Mouse (Mus musculus) layer of hippocampus, postnatal 14 days (tissue): ENCODE measurements around the gene Slc47a2. TPM values are rescaled to one million over a fixed set of nuclear protein-coding genes. Genes with fewer than 3 reads are reported as not detected.
"Not testable (repeated sequence)": the region's sequence is repeated elsewhere in the genome, so short reads cannot be mapped to it uniquely, and the experiment has no call there.

Experiments
- DNase-seq, 2 experiments: peaks; one replicate each; pipeline ENCODE4 v3.0.0; 2021 to 2022; ENCODE audit warnings: low spot score in 2 of 2, mixed read lengths in 1 of 2
- total RNA-seq, 2 experiments: library from RNA; stranded (reverse); gene quantifications; 2 replicates each; pipeline ENCODE4 v1.2.3; 2021

Gene Slc47a2
- total RNA-seq, 2 experiments from 2014 or later, result 0.17 TPM; not detected in 1

- no peak for DNase-seq
Measured at GRCm38 (mm10) chr11:61341971-61342370, 689 bp downstream of the Slc47a2 start.

- DNase-seq, result no peak
Measured at GRCm38 (mm10) chr11:61341233-61341632, 1.4 kb downstream of the Slc47a2 start.

- no peak for DNase-seq
Measured at GRCm38 (mm10) chr11:61340374-61340773, 2.3 kb downstream of the Slc47a2 start.

GRCm38 (mm10) chr11:61337586-61337985 is 5.1 kb downstream of the Slc47a2 start:
- no peak for DNase-seq

- DNase-seq, result no peak
Measured at GRCm38 (mm10) chr11:61320904-61321687, 21.6 kb downstream of the Slc47a2 start.

- DNase-seq, result no peak
Measured at GRCm38 (mm10) chr11:61319923-61320567, 22.6 kb downstream of the Slc47a2 start.

- DNase-seq, result no peak
Measured at GRCm38 (mm10) chr11:61319233-61319922, 23.3 kb downstream of the Slc47a2 start.

GRCm38 (mm10) chr11:61316864-61317263 is 25.8 kb downstream of the Slc47a2 start:
- DNase-seq, result no peak

GRCm38 (mm10) chr11:61310321-61310720 is 32.3 kb downstream of the Slc47a2 start:
- DNase-seq, result no peak

GRCm38 (mm10) chr11:61309831-61310230 is 32.8 kb downstream of the Slc47a2 start:
- no peak for DNase-seq

GRCm38 (mm10) chr11:61307795-61308194 is 34.9 kb downstream of the Slc47a2 start:
- no peak for DNase-seq

GRCm38 (mm10) chr11:61305377-61305776 is 37.3 kb downstream of the Slc47a2 start:
- peak in 1 of 2 experiments; percentile 24 for DNase-seq

- DNase-seq, result not testable (repeated sequence)
Measured at GRCm38 (mm10) chr11:61304535-61304934, 38.1 kb downstream of the Slc47a2 start.

GRCm38 (mm10) chr11:61300716-61301392 is 41.8 kb downstream of the Slc47a2 start:
- no peak for DNase-seq

GRCm38 (mm10) chr11:61300205-61300604 is 42.5 kb downstream of the Slc47a2 start:
- DNase-seq, result no peak

- no peak for DNase-seq
Measured at GRCm38 (mm10) chr11:61297901-61298300, 44.8 kb downstream of the Slc47a2 start.

GRCm38 (mm10) chr11:61297326-61297725 is 45.3 kb downstream of the Slc47a2 start:
- DNase-seq, result no peak

GRCm38 (mm10) chr11:61296556-61296955 is 46.1 kb downstream of the Slc47a2 start:
- DNase-seq, result no peak

- no peak for DNase-seq
Measured at GRCm38 (mm10) chr11:61295556-61295955, 47.1 kb downstream of the Slc47a2 start.

- DNase-seq, result no peak
Measured at GRCm38 (mm10) chr11:61294431-61294830, 48.2 kb downstream of the Slc47a2 start.

GRCm38 (mm10) chr11:61293251-61293650 is 49.4 kb downstream of the Slc47a2 start:
- no peak for DNase-seq
